Mouse (Mus musculus) monocyte, adult 5-6 weeks (primary cell): Measurements from ENCODE around the gene Atad3a. TPM values are rescaled to one million over a fixed set of nuclear protein-coding genes. Genes with fewer than 3 reads are reported as not detected.

Source experiments
- ATAC-seq: fragments of 153-309, 156-312 bp; replicated peaks from 2 replicates; pipeline ENCODE4 v1.8.0; 2017; ENCODE audit warnings: mild to moderate bottlenecking; ENCODE audit not compliant: low TSS enrichment, insufficient number of reproducible peaks, severe bottlenecking, poor library complexity, low FRiP score
- total RNA-seq: library from RNA; stranded (forward); fragments of 200-1000, 200-491, 200-594 nt; gene quantifications from 3 replicates; pipeline ENCODE4 v1.2.3, GENCODE M21; 2017

Gene Atad3a
- total RNA-seq, 1 experiment from 2014 or later: 24.8 TPM

DNA sequence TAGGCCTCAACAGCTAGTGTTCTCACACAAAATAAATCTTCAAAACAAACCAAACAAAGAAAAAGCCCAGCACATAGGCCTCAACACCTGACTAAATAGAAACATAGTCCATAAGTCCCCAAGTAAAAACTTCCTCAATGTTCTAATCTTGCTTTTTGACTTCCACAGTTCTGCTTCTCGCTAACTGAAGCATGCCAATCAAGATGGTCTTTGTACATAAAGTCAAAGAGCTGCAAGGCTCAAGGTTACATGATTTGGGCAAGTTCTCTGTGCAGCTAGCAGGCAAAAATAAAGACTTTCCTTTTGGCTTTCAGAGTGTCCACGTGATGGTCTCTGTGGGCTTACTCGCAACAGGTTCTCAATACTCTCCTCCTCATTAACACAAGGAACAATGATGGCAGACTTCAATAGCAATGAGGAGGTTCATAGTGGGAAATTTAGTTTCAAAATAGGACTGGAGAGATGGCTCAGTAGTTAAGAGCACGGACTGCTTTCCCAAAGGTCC is 57.4 kb downstream of the Atad3a start:
- ATAC-seq: no peak

DNA sequence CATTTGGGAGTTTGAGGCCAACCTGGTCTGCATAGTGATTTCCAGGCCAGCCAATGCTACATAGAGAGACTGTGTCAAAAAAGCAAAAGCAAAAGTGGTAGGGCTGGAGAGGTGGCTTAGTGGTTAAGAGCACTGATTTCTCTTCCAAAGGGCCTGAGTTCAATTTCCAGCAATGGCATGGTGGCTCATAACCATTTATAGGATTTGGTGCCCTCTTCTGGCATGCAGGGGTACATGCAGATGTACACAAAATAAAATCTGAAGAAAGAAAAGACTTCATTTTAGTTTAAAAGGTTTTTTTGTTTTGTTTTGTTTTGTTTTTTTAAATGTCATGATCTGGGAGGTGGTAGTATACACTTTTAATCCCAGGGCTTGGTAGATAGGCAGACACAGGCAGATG is 60.5 kb downstream of the Atad3a start:
- ATAC-seq: no peak

DNA sequence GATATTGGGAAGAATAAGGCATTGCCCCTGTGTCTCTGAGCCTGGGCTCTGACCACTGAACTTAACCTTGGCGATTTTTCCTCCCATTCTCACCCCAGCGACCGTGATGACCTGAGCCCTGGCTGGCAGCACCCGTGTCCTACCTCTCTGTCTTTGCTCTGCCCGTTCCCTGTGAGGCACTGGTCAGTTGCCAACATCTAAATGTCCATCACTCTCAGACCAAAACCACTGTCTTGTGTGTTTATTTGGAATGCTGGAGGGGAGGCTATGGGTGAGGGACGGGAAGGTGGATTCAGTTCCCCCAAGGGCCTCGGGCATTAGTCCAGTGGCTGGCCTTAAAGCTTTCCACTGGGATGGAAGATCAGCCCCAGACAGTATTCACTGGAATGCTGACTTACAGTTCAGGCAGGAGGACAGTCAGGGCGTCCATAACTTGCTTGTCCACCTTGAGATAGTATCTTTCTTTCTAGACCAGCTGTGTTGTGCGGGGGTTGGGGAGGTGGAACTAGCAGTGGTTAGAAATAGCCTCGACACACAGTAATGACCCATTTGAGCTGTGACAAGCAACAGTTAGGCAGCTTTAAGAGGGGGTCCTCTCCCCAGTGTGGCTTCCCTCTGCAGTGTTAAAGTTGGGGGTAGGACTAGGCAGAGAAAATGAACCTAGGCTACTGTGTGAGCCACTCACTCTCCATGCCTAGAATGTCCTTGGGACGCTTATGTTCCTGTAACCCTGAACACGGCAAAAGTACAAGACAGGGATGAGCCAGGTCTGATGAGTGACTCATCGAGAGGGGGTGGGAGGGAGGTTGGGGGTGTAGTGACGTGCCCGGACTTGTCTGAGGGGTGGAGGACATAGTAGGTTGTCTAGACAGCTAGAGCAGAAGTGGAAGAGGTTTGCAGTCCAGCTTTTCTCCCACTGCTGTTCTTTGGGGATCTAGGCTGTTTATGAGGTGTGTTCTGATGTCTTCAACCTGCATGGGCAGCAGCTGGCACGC is 64.3 kb downstream of the Atad3a start:
- no peak for ATAC-seq

DNA sequence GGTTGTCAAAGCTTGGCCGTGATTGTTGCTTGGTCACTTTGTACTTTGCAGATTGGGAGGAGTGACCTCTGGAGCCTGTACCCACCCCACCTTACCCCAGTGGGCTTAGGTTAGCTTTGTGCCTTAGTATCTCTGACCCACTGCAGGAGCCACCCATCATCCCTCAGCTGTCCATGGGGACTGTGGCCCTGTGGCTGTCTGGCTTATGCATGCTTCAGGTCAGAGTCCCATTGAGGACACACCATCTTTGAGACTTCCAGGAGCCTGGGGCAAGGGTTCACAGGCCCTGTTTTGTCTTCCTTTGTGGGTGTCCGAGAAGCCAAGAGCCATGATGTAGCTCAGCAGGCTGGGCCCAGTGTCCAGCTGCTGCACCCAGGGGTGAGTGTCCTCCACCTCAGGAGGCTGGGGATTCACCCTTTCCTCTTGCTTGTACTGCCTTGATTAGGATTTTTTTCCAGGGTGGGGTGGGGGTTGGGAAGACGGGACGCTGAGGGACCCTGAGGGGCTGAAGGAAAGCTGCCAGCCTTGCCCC is 65.3 kb downstream of the Atad3a start:
- ATAC-seq: no peak; the same call in 1 of the 2 replicates

DNA sequence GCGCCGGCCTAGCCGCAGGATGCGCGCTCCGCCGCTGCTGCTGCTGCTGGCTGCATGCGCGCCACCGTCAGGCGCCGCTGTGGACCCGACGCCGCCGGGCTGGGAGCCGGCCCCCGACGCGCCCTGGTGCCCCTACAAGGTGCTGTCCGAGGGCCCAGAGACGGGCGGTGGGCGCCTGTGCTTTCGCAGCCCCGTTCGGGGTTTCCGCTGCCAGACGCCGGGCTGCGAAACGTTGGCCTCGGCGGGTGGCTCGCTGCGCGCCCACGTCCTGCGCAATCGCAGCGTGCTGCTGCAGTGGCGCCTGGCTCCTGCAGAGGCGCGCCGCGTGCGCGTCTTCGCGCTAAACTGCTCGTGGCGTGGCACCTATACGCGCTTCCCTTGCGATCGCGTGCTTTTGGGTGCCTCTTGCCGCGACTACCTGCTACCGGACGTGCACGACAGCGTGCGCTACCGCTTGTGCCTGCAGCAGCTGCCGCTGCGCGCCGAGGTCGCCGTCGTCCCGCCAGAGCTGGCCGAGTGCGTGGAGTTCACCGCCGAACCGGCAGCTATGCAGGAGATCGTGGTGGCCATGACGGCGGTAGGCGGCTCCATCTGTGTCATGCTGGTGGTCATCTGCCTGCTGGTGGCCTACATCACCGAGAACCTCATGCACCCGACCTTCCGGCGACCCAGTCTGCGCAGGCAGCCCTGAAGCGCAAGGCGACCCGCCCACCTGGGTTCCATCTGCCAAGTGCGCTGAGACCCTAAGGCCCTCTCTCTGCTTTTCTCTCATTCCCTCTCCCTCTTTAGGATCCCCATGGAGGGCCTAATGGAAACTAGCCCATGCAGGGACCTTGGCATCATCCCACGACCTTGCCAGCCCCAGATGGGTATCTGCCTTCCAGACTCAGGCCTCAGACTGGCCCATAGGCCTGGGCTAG is 66.2 kb downstream of the Atad3a start:
- 0 out of 2 replicates have a peak, but pooled peaks have one; percentile 25 for ATAC-seq

DNA sequence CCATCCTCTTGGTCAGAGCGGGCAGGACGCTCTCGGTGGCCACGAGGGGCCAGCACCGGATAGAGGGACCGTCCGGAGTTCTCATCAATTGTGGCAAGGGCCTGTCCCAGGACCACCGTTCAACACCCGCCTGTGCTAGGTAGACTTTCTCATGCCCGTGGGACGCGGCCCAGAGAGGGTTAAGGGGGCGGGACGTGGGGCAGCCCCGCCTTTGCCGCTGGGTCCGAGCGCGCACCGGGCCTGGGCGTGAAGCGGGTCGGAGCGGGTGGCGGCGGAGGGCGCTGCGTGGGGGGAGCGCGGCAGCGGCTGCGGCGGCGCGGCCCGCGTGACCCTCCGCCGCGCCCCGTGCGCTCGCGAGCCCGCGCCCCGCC is 66.8 kb downstream of the Atad3a start, which contains the start of gene Fndc10:
Gene Fndc10, plus strand, starts transcription at position 232 of the 371 bp plus-strand sequence.
- no peak for ATAC-seq

DNA sequence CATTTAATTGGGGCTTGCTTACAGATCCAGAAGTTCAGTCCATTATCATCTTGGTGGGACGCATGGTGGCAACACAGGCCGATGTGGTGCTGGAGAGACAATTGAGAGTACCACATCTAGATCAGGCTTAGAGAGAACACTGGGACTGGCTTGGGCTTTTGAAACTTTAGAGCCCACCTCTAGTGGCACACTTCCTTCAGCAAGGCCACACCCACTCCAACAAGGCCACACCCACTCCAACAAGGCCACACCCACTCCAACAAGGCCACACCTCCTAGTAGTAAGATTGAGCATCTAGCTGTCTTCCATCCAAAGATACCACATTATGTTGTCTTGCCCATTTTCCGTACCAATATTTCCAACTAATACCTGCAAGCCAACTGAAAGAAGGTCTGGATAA is 68.5 kb downstream of the Atad3a start:
- ATAC-seq: no peak

Other genes starting within 250 kb of the Atad3a start
- 392 to 513 TPM (median 506 TPM) in 3 replicates for gene Nadk, start 198.7 kb downstream of the Atad3a start, total RNA-seq
- gene Slc35e2, start 159.7 kb downstream of the Atad3a start, total RNA-seq: 6.5 to 13.6 TPM (median 9.2 TPM) in 3 replicates
- 145 to 205 TPM (median 169 TPM) in 3 replicates for gene Cdk11b, start 136.2 kb downstream of the Atad3a start, total RNA-seq
- gene Gm10563, start 115.7 kb downstream of the Atad3a start, total RNA-seq: not detected in 3 replicates
- gene Mmp23, start 107.7 kb downstream of the Atad3a start, total RNA-seq: not detected in 3 replicates
- gene Mib2, start 91.9 kb downstream of the Atad3a start, total RNA-seq: 14.3 to 35.4 TPM (median 16.5 TPM) in 3 replicates
- 0.21 to 0.68 TPM (median 0.48 TPM) in 3 replicates for gene Fndc10, start 66.8 kb downstream of the Atad3a start, total RNA-seq
- gene Ssu72, start 56.3 kb downstream of the Atad3a start, total RNA-seq: 131 to 171 TPM (median 143 TPM) in 3 replicates
- 0.10 to 0.86 TPM in 2 of 3 replicates, not detected in the other for gene Tmem240, start 26.3 kb downstream of the Atad3a start, total RNA-seq
- 0.49 to 1.3 TPM in 2 of 3 replicates, not detected in the other for gene Vwa1, start 13.6 kb upstream of the Atad3a start, total RNA-seq
- gene Tmem88b, start 24.8 kb upstream of the Atad3a start, total RNA-seq: not detected in 3 replicates
- gene Ankrd65, start 29.3 kb upstream of the Atad3a start, total RNA-seq: not detected in 3 replicates
- gene Mrpl20, start 41.8 kb upstream of the Atad3a start, total RNA-seq: 39.1 to 56.7 TPM (median 44.1 TPM) in 3 replicates
- gene Ccnl2, start 51.4 kb upstream of the Atad3a start, total RNA-seq: 228 to 239 TPM (median 228 TPM) in 3 replicates
- gene Aurkaip1, start 70.2 kb upstream of the Atad3a start, total RNA-seq: 102 to 125 TPM (median 108 TPM) in 3 replicates
- gene Mxra8, start 78.6 kb upstream of the Atad3a start, total RNA-seq: 0.29 to 15.8 TPM (median 2.0 TPM) in 3 replicates
- gene Dvl1, start 86.3 kb upstream of the Atad3a start, total RNA-seq: 18.8 to 30.1 TPM (median 27.0 TPM) in 3 replicates
- 0.29 to 1.6 TPM (median 0.64 TPM) in 3 replicates for gene Tas1r3, start 102.3 kb upstream of the Atad3a start, total RNA-seq
- gene Cptp, start 108.3 kb upstream of the Atad3a start, total RNA-seq: 5.7 to 8.4 TPM (median 6.6 TPM) in 3 replicates
- 21.5 to 28.1 TPM (median 24.5 TPM) in 3 replicates for gene Ints11, start 108.5 kb upstream of the Atad3a start, total RNA-seq
- 3.8 to 12.8 TPM (median 10.3 TPM) in 3 replicates for gene Pusl1, start 130.7 kb upstream of the Atad3a start, total RNA-seq
- gene Acap3, start 130.7 kb upstream of the Atad3a start, total RNA-seq: 17.2 to 19.3 TPM (median 17.3 TPM) in 3 replicates
- 79.0 to 128 TPM (median 101 TPM) in 3 replicates for gene Ube2j2, start 182.7 kb upstream of the Atad3a start, total RNA-seq
- gene C1qtnf12, start 201.2 kb upstream of the Atad3a start, total RNA-seq: 0.85 to 1.4 TPM in 2 of 3 replicates, not detected in the other
- gene B3galt6, start 231.6 kb upstream of the Atad3a start, total RNA-seq: 2.8 to 3.5 TPM (median 3.1 TPM) in 3 replicates
- 300 to 351 TPM (median 344 TPM) in 3 replicates for gene Sdf4, start 231.8 kb upstream of the Atad3a start, total RNA-seq